Comparison of ENCODE assay signal across 8 mouse cellular contexts in genomic region chr12:108240953-108241588, GRCm38 (mm10). TPM values are rescaled to one million over a fixed set of nuclear protein-coding genes. Genes with fewer than 3 reads are reported as not detected.
DNase-seq lines count a peak whose midpoint lies in the region; ATAC-seq and TF ChIP-seq lines count a peak whose summit lies in the region.
"Had no signal": no experiment of that assay in that cellular context is flagged by ENCODE, and none has a peak within 500 bp of the region (broad histone marks: within the 10 kb centered on the region; RNA-seq: fewer than 3 reads in every experiment).

No protein-coding gene starts in this region.

- WGBS in embryonic facial prominence, embryonic 12.5 days: 39% methylated on average over 21 of the region's 21 CpGs
- 64% methylated on average over 21 of the region's 21 CpGs for WGBS in intestine, postnatal 0 days
- 10% methylated on average over 21 of the region's 21 CpGs for WGBS in neural tube, embryonic 11.5 days

- peaks cover 0 to 33% of the 10 kb centered on the region in 2 experiments; a peak in 2 of 4 replicates for H3K4me1 ChIP-seq in ES-E14 (ENCODE audit: control insufficient read depth in 2 of 2, insufficient read depth in 2 of 2, low read length in 2 of 2, poor library complexity in 1 of 2)
- peaks cover 73% of the 10 kb centered on the region for H3K4me1 ChIP-seq in embryonic facial prominence, embryonic 12.5 days
- H3K4me1 ChIP-seq in intestine, postnatal 0 days (replicated peaks; ENCODE audit: control insufficient read depth, insufficient read depth, low read length): peaks cover 20% of the 10 kb centered on the region; the same call in 1 of the 2 replicates
- H3K4me1 ChIP-seq in neural tube, embryonic 11.5 days (ENCODE audit: control insufficient read depth, insufficient read depth, low read length): peaks cover 84% of the 10 kb centered on the region

- no peaks in the 10 kb centered on the region for H3K27me3 ChIP-seq in C2C12 (ENCODE audit: control insufficient read depth, insufficient read depth, insufficient read length)
- no peaks in the 10 kb centered on the region for H3K27me3 ChIP-seq in embryonic facial prominence, embryonic 12.5 days
- H3K27me3 ChIP-seq in intestine, postnatal 0 days (replicated peaks; ENCODE audit: control insufficient read depth, insufficient read depth, low read length): no peaks in the 10 kb centered on the region
- H3K27me3 ChIP-seq in neural tube, embryonic 11.5 days (ENCODE audit: control insufficient read depth, insufficient read depth, low read length): no peaks in the 10 kb centered on the region

- H3K79me3 ChIP-seq in C2C12 (ENCODE audit: low read depth): no peaks in the 10 kb centered on the region

- H3K79me2 ChIP-seq in C2C12 (ENCODE audit: control insufficient read depth, insufficient read depth): no peaks in the 10 kb centered on the region

- no peak overlapping the region for H3ac ChIP-seq in C2C12 (ENCODE audit: control insufficient read depth, insufficient read length, low read depth)

- no peak for DNase-seq in ES-E14 (ENCODE audit: low read depth, low spot score)
- peak; percentile 88 for DNase-seq in neural tube, embryonic 11.5 days (ENCODE audit: low spot score)
- no peak for DNase-seq in thymus, postnatal 4 days
- no peak for DNase-seq in gastrocnemius, adult 18-20 months (ENCODE audit: low spot score)

- in situ Hi-C loops in ES-E14 (cut with MboI; ENCODE audit: low sequenced_read_pairs in 2 of 2, unreplicated experiment in 2 of 2): no loop called here

- TF ChIP-seq CTCF in C2C12 (IDR thresholded peaks at IDR 0.05; ENCODE audit: control insufficient read depth, insufficient read depth, insufficient read length): no peak
- TF ChIP-seq CTCF in intestine, postnatal 0 days (IDR thresholded peaks at IDR 0.05; ENCODE audit: low read depth): no peak

- no peaks in the 10 kb centered on the region for H3K9me3 ChIP-seq in ES-E14 (ENCODE audit: control insufficient read depth, insufficient read depth, low read depth, low read length)
- H3K9me3 ChIP-seq in embryonic facial prominence, embryonic 12.5 days: no peaks in the 10 kb centered on the region
- no peaks in the 10 kb centered on the region for H3K9me3 ChIP-seq in intestine, postnatal 0 days (ENCODE audit: control insufficient read depth)
- H3K9me3 ChIP-seq in neural tube, embryonic 11.5 days (ENCODE audit: control insufficient read depth, low read length): no peaks in the 10 kb centered on the region

- H3K4me3 ChIP-seq in C2C12 (ENCODE audit: insufficient read depth, poor library complexity, severe bottlenecking) (no peak overlapping the region), ES-E14 (ENCODE audit: insufficient read depth in 1 of 2, low read depth in 1 of 2, low read length in 2 of 2, poor library complexity in 1 of 2, severe bottlenecking in 1 of 2) (peak overlapping the region; percentile 26 to 31; a peak in 1 of 4 replicates)
- H3K4me3 ChIP-seq in embryonic facial prominence, embryonic 12.5 days: no peak overlapping the region
- H3K4me3 ChIP-seq in intestine, postnatal 0 days (ENCODE audit: low read depth, low read length): no peak overlapping the region
- no peak overlapping the region for H3K4me3 ChIP-seq in neural tube, embryonic 11.5 days (ENCODE audit: low read depth, low read length)

- no peak overlapping the region for H3K9ac ChIP-seq in ES-E14 (ENCODE audit: insufficient read depth, low read depth, low read length, poor library complexity, severe bottlenecking)
- H3K9ac ChIP-seq in embryonic facial prominence, embryonic 12.5 days: peak overlapping the region; percentile 24; the same call in 1 of the 2 replicates
- no peak overlapping the region for H3K9ac ChIP-seq in intestine, postnatal 0 days (ENCODE audit: low read depth, low read length)
- H3K9ac ChIP-seq in neural tube, embryonic 11.5 days (ENCODE audit: low read length): peak overlapping the region; percentile 47
- H3K9ac ChIP-seq: liver, embryonic 14.5 days had no signal

- no peak for ATAC-seq in embryonic facial prominence, embryonic 12.5 days (ENCODE audit: insufficient number of reproducible peaks, insufficient read depth, low FRiP score, low TSS enrichment)
- ATAC-seq in intestine, postnatal 0 days: no peak
- ATAC-seq in neural tube, embryonic 11.5 days (ENCODE audit: insufficient read depth, low FRiP score, low TSS enrichment): peak; percentile 80

- H3K4me2 ChIP-seq in embryonic facial prominence, embryonic 12.5 days (replicated peaks): no peak overlapping the region
- H3K4me2 ChIP-seq in intestine, postnatal 0 days (replicated peaks; ENCODE audit: low read depth): no peak overlapping the region
- peak overlapping the region; percentile 26 for H3K4me2 ChIP-seq in neural tube, embryonic 11.5 days (ENCODE audit: low read depth)

- no peak overlapping the region for H3K27ac ChIP-seq in ES-E14 (ENCODE audit: insufficient read depth, low read depth, low read length, poor library complexity, severe bottlenecking)
- 0 out of 2 replicates have a peak overlapping the region, but pooled peaks have one; percentile 12 for H3K27ac ChIP-seq in embryonic facial prominence, embryonic 12.5 days
- H3K27ac ChIP-seq in intestine, postnatal 0 days (ENCODE audit: low read depth, low read length): peak overlapping the region; percentile 35; the same call in 1 of the 2 replicates
- H3K27ac ChIP-seq in neural tube, embryonic 11.5 days (ENCODE audit: low read depth, low read length): peak overlapping the region; percentile 96
- H3K27ac ChIP-seq: liver, embryonic 14.5 days had no signal

- no peaks in the 10 kb centered on the region for H3K36me3 ChIP-seq in C2C12 (ENCODE audit: control insufficient read depth, insufficient read depth)
- H3K36me3 ChIP-seq in ES-E14 (ENCODE audit: control insufficient read depth, insufficient read depth, low read length, poor library complexity, severe bottlenecking): no peaks in the 10 kb centered on the region
- no peaks in the 10 kb centered on the region for H3K36me3 ChIP-seq in embryonic facial prominence, embryonic 12.5 days
- H3K36me3 ChIP-seq in intestine, postnatal 0 days (ENCODE audit: control insufficient read depth, insufficient read depth): no peaks in the 10 kb centered on the region
- no peaks in the 10 kb centered on the region for H3K36me3 ChIP-seq in neural tube, embryonic 11.5 days (ENCODE audit: control insufficient read depth, insufficient read depth, low read length)

TF ChIP-seq in C2C12, 6 proteins besides CTCF, POLR2A, EP300 and RAD21:
- TF ChIP-seq USF1 (IDR thresholded peaks at IDR 0.05; ENCODE audit: low read depth) (no peak), MYOD1 (IDR thresholded peaks at IDR 0.05; ENCODE audit: control insufficient read depth, insufficient read length, low read depth) (peak; percentile 82), FOSL1 (IDR thresholded peaks at IDR 0.05; ENCODE audit: insufficient read depth, low read length, poor library complexity, severe bottlenecking) (no peak), CEBPB (IDR thresholded peaks at IDR 0.05; ENCODE audit: low read depth) (no peak), MYOG (IDR thresholded peaks at IDR 0.05; ENCODE audit: control insufficient read depth, extremely low read depth, insufficient read length) (no peak), MAX (IDR thresholded peaks at IDR 0.05) (no peak)
TF ChIP-seq in C2C12: peak in this region for 1.

TF ChIP-seq in ES-E14, 5 proteins besides CTCF, POLR2A, EP300 and RAD21:
- TF ChIP-seq MAFK (IDR thresholded peaks at IDR 0.05; ENCODE audit: insufficient read depth, low read depth, low read length) (no peak), HCFC1 (IDR thresholded peaks at IDR 0.05; ENCODE audit: borderline replicate concordance, insufficient read depth, low read length) (no peak), ZNF384 (IDR thresholded peaks at IDR 0.05; ENCODE audit: low read depth, low read length) (no peak), ZC3H11A (IDR thresholded peaks at IDR 0.05; ENCODE audit: borderline replicate concordance, low read depth, low read length) (no peak), CHD2 (IDR thresholded peaks at IDR 0.05; ENCODE audit: low read depth, low read length) (no peak)

RNA-seq across cellular contexts. Expression of gene Ccdc85c, which starts 34.2 kb away (rescaled TPM):
- polyA plus RNA-seq in C2C12 (2012; fragmentation: generic; extraction: Trizol): 7.0 TPM
- total RNA-seq in ES-E14 (2012; rRNA removed): 21.9 and 24.4 TPM in 2 replicates
- polyA plus RNA-seq in embryonic facial prominence, embryonic 12.5 days (2016; fragmentation: Nextera tagmentation; extraction: Ambion mirVana): 7.7 and 7.9 TPM in 2 replicates
- 10.1 and 12.0 TPM in 2 replicates for polyA plus RNA-seq in intestine, postnatal 0 days (2015; fragmentation: Nextera tagmentation; extraction: Ambion mirVana)
- 18.9 and 20.3 TPM in 2 replicates for polyA plus RNA-seq in neural tube, embryonic 11.5 days (2014; fragmentation: Nextera tagmentation; extraction: Ambion mirVana)
- 10 to 100 TPM; 39.4 to 42.6 TPM for total RNA-seq in gastrocnemius, adult 18-20 months (2021)

Comparison
In these comparisons a context has a peak if more than half of its experiments do, and no peak if none do; other contexts are left out.
1. H3K4me3 ChIP-seq: peak in ES-E14 (2 of 2); none in C2C12 (single experiment), embryonic facial prominence, embryonic 12.5 days (single experiment), intestine, postnatal 0 days (single experiment) and neural tube, embryonic 11.5 days (single experiment).
2. H3K9ac ChIP-seq: peak in embryonic facial prominence, embryonic 12.5 days (single experiment) and neural tube, embryonic 11.5 days (single experiment); none in ES-E14 (single experiment) and intestine, postnatal 0 days (single experiment).